ENCODE assay signal across 25 mouse cellular contexts in genomic region chr19:6005541-6005940, GRCm38 (mm10). TPM values are rescaled to one million over a fixed set of nuclear protein-coding genes. Genes with fewer than 3 reads are reported as not detected.
"Had no signal": no experiment of that assay in that cellular context is flagged by ENCODE, and none has a peak within 500 bp of the region (broad histone marks: within the 10 kb centered on the region; RNA-seq: fewer than 3 reads in every experiment).

No protein-coding gene starts in this region.

- H3K4me2 ChIP-seq: kidney, embryonic 15.5 days; limb, embryonic 12.5 days; liver, embryonic 12.5 days; liver, embryonic 15.5 days; midbrain, embryonic 12.5 days; midbrain, embryonic 15.5 days; neural tube, embryonic 12.5 days; neural tube, embryonic 15.5 days had no signal

- H3K36me3 ChIP-seq: limb, embryonic 12.5 days; midbrain, embryonic 12.5 days; midbrain, embryonic 15.5 days; neural tube, embryonic 12.5 days; neural tube, embryonic 15.5 days had no signal

- DNase-seq: kidney, adult 8-10 months; kidney, postnatal 14 days; kidney, postnatal 4 days; layer of hippocampus, adult 9-11 months; liver; lung, adult 18-20 months; right cerebral cortex, adult 18-20 months; right cerebral cortex, postnatal 14 days; right cerebral cortex, postnatal 4 days; thymus, adult 2 months; thymus, postnatal 14 days; thymus, postnatal 4 days had no signal

- H3K4me1 ChIP-seq: liver, embryonic 15.5 days; midbrain, embryonic 12.5 days; midbrain, embryonic 15.5 days; neural tube, embryonic 12.5 days; neural tube, embryonic 15.5 days had no signal

- H3K27me3 ChIP-seq: kidney, embryonic 15.5 days; limb, embryonic 12.5 days; liver, embryonic 12.5 days; liver, embryonic 15.5 days; midbrain, embryonic 12.5 days; midbrain, embryonic 15.5 days; neural tube, embryonic 12.5 days; neural tube, embryonic 15.5 days had no signal

- H3K27ac ChIP-seq: kidney, embryonic 15.5 days; layer of hippocampus, adult 2 months; limb, embryonic 12.5 days; liver, embryonic 12.5 days; liver, embryonic 15.5 days; macrophage; midbrain, embryonic 12.5 days; midbrain, embryonic 15.5 days; neural tube, embryonic 12.5 days; neural tube, embryonic 15.5 days; stomach, postnatal 0 days had no signal

- ATAC-seq: liver, embryonic 12.5 days; midbrain, embryonic 15.5 days had no signal

- H3K4me3 ChIP-seq: kidney, embryonic 15.5 days; layer of hippocampus, adult 2 months; limb, embryonic 12.5 days; liver, embryonic 12.5 days; liver, embryonic 15.5 days; midbrain, embryonic 12.5 days; midbrain, embryonic 15.5 days; neural tube, embryonic 12.5 days; neural tube, embryonic 15.5 days had no signal

- H3K9me3 ChIP-seq: kidney, embryonic 15.5 days; limb, embryonic 12.5 days; liver, embryonic 12.5 days; liver, embryonic 15.5 days; midbrain, embryonic 12.5 days; midbrain, embryonic 15.5 days; neural tube, embryonic 12.5 days; neural tube, embryonic 15.5 days had no signal

- H3K9ac ChIP-seq: kidney, embryonic 15.5 days; limb, embryonic 12.5 days; liver, embryonic 12.5 days; liver, embryonic 15.5 days; midbrain, embryonic 15.5 days; neural tube, embryonic 12.5 days; neural tube, embryonic 15.5 days had no signal

RNA-seq across cellular contexts. Expression of gene Slc22a20, which starts 19.6 kb away (rescaled TPM):
- polyA plus RNA-seq: kidney, embryonic 15.5 days; limb, embryonic 12.5 days; liver, embryonic 12.5 days; lung, embryonic 16.5 days; macrophage; midbrain, embryonic 12.5 days; midbrain, embryonic 15.5 days; neural tube, embryonic 12.5 days; neural tube, embryonic 15.5 days; stomach, embryonic 14.5 days; stomach, postnatal 0 days had no signal
